In the genomic region with DNA sequence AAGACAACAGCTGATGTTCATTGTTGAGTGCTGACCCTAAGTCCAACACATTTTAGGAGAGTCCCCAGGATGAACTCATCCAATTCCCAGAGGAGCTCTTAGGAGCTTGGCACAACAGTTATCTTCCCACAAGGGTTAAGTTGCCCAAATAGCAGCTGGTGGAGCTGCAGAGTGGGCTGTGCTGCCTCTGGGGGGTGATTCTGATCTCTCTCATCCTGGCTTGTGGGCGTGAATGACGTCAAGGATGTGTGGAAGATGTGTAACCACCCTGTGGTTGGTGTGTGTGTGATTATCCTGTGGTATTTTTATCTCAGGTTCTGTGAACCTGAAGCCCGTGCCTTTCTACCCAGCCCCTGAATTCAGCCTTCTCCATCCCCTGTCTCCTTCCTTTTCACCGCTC, we compare ENCODE assay signal across 12 mouse cellular contexts.
"Had no signal": no experiment of that assay in that cellular context is flagged by ENCODE, and none has a peak within 500 bp of the region (broad histone marks: within the 10 kb centered on the region; RNA-seq: fewer than 3 reads in every experiment).

No protein-coding gene starts in this region.

- H3K4me2 ChIP-seq: limb, embryonic 12.5 days; midbrain, embryonic 12.5 days had no signal

- H3K36me3 ChIP-seq: limb, embryonic 12.5 days; midbrain, embryonic 12.5 days had no signal

- H3K4me3 ChIP-seq: limb, embryonic 12.5 days; midbrain, embryonic 12.5 days had no signal

- H3K4me1 ChIP-seq: limb, embryonic 12.5 days; midbrain, embryonic 12.5 days had no signal

- ATAC-seq: intestine, postnatal 0 days; midbrain, embryonic 16.5 days had no signal

- H3K27ac ChIP-seq: limb, embryonic 12.5 days; liver, embryonic 14.5 days; midbrain, embryonic 12.5 days had no signal

- DNase-seq: kidney, adult 8-10 months; kidney, postnatal 25 days; layer of hippocampus, adult 9-11 months; layer of hippocampus, postnatal 36 days; liver; lung, adult 18-20 months; thymus, adult 18-20 months had no signal

- H3K9ac ChIP-seq: limb, embryonic 12.5 days; liver, embryonic 14.5 days; midbrain, embryonic 12.5 days had no signal

- H3K27me3 ChIP-seq: limb, embryonic 12.5 days; midbrain, embryonic 12.5 days had no signal

- H3K9me3 ChIP-seq: limb, embryonic 12.5 days; midbrain, embryonic 12.5 days had no signal
